22 mouse cellular contexts compared by ENCODE assay signal in the genomic region with DNA sequence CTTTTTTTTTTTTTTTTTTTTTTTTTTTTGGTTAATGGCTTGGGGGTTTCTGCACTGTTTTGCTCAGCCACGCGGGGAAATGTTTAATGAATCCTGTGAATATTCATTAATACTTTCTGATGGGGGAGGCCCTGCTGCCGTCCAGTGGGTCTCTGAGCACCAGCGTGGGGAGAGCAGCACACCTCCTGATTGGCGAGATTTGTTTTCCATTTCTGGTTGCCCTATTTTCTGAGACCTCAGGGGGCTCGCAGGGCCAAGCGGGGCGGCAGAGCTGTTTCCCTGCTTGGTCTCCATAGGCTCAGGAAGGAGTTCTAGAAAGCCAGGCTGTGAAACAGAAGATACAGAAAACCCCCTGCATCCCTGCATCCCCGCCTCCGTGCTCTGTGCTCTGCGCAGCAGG.
DNase-seq lines count a peak whose midpoint lies in the region; ATAC-seq and TF ChIP-seq lines count a peak whose summit lies in the region.
"Had no signal": no experiment of that assay in that cellular context is flagged by ENCODE, and none has a peak within 500 bp of the region (broad histone marks: within the 10 kb centered on the region; RNA-seq: fewer than 3 reads in every experiment).

No protein-coding gene starts in this region.

- H3K27me3 ChIP-seq in hindbrain, embryonic 10.5 days (ENCODE audit: insufficient read depth, poor library complexity, severe bottlenecking), result peaks cover 3% of the 10 kb centered on the region; the same call in 1 of the 2 replicates
- no peaks in the 10 kb centered on the region for H3K27me3 ChIP-seq in hindbrain, embryonic 11.5 days (ENCODE audit: control insufficient read depth, insufficient read depth, low read length)
- H3K27me3 ChIP-seq in CH12.LX (replicated peaks), result no peaks in the 10 kb centered on the region
- H3K27me3 ChIP-seq in hindbrain, embryonic 13.5 days, result peaks cover 3% of the 10 kb centered on the region; the same call in 1 of the 2 replicates
- no peaks in the 10 kb centered on the region for H3K27me3 ChIP-seq in midbrain, embryonic 14.5 days (ENCODE audit: control insufficient read depth, insufficient read depth, low read length)

- no peak for TF ChIP-seq POLR2A in CH12.LX (IDR thresholded peaks at IDR 0.05; ENCODE audit: low read depth, low read length)

- H3K36me3 ChIP-seq in hindbrain, embryonic 10.5 days, result no peaks in the 10 kb centered on the region
- H3K36me3 ChIP-seq in hindbrain, embryonic 11.5 days (ENCODE audit: control insufficient read depth, insufficient read depth, low read length), result no peaks in the 10 kb centered on the region
- H3K36me3 ChIP-seq in CH12.LX (replicated peaks in 1 of 2; ENCODE audit: control insufficient read depth in 1 of 2, insufficient read depth in 1 of 2, low read length in 1 of 2), result peaks cover 0 to 5% of the 10 kb centered on the region in 2 experiments
- no peaks in the 10 kb centered on the region for H3K36me3 ChIP-seq in hindbrain, embryonic 13.5 days
- H3K36me3 ChIP-seq in midbrain, embryonic 14.5 days (ENCODE audit: control insufficient read depth, insufficient read depth, low read length), result no peaks in the 10 kb centered on the region

- H3K9me3 ChIP-seq in hindbrain, embryonic 10.5 days, result peaks cover 9% of the 10 kb centered on the region; the same call in 1 of the 2 replicates
- H3K9me3 ChIP-seq in hindbrain, embryonic 11.5 days (ENCODE audit: control insufficient read depth, low read length), result no peaks in the 10 kb centered on the region
- H3K9me3 ChIP-seq in CH12.LX (replicated peaks; ENCODE audit: low read length), result peaks cover 10% of the 10 kb centered on the region
- no peaks in the 10 kb centered on the region; the same call in 1 of the 2 replicates for H3K9me3 ChIP-seq in hindbrain, embryonic 13.5 days
- peaks cover 3% of the 10 kb centered on the region; the same call in 1 of the 2 replicates for H3K9me3 ChIP-seq in midbrain, embryonic 14.5 days (ENCODE audit: control insufficient read depth, low read length)

- no peak for DNase-seq in hindbrain, embryonic 10.5 days (ENCODE audit: low spot score)
- no peak for DNase-seq in hindbrain, embryonic 11.5 days (ENCODE audit: low spot score)
- no peak for DNase-seq in CH12.LX (ENCODE audit: extremely low read depth)
- peak; percentile 27 for DNase-seq in midbrain, embryonic 14.5 days
- no peak for DNase-seq in thymus, postnatal 36 days
- DNase-seq in spleen, postnatal 4 days (ENCODE audit: low spot score in 2 of 2), result no peak
- DNase-seq in right cerebral cortex, postnatal 10 days (ENCODE audit: low spot score in 2 of 2), result no peak
- DNase-seq: adrenal gland, postnatal 25 days; cerebellum, adult 11-12 months; cerebellum, postnatal 10 days; gastrocnemius, postnatal 25 days; heart, adult 18-20 months; kidney, adult 9 months; kidney, postnatal 14 days; layer of hippocampus, postnatal 36 days; lung, postnatal 10 days; right cerebral cortex, postnatal 25 days; spleen, adult 18-20 months; thymus, postnatal 25 days had no signal

- no peak for TF ChIP-seq EP300 in CH12.LX (IDR thresholded peaks at IDR 0.05; ENCODE audit: low read length)

- H3K9ac ChIP-seq in hindbrain, embryonic 11.5 days (ENCODE audit: low read depth, low read length), result no peak overlapping the region
- no peak overlapping the region for H3K9ac ChIP-seq in CH12.LX (ENCODE audit: insufficient read depth, low read depth)
- H3K9ac ChIP-seq in hindbrain, embryonic 13.5 days, result peak overlapping the region; percentile 49
- no peak overlapping the region for H3K9ac ChIP-seq in midbrain, embryonic 14.5 days (replicated peaks; ENCODE audit: low read length)

- in situ Hi-C loops in CH12.LX (cut with MboI; ENCODE audit: low pct_ligation_motif_present, low pct_unique_long_range_greater_than_20kb, low sequenced_read_pairs), result no loop called here

- peaks cover 5% of the 10 kb centered on the region for H3K4me1 ChIP-seq in hindbrain, embryonic 10.5 days (replicated peaks)
- no peaks in the 10 kb centered on the region; the same call in 1 of the 2 replicates for H3K4me1 ChIP-seq in hindbrain, embryonic 11.5 days (replicated peaks; ENCODE audit: control insufficient read depth, insufficient read depth, low read length)
- peaks cover 8 to 47% of the 10 kb centered on the region in 2 experiments for H3K4me1 ChIP-seq in CH12.LX (ENCODE audit: control insufficient read depth in 1 of 2, insufficient read depth in 2 of 2)
- H3K4me1 ChIP-seq in hindbrain, embryonic 13.5 days (replicated peaks), result peaks cover 24% of the 10 kb centered on the region
- peaks cover 4% of the 10 kb centered on the region; the same call in 1 of the 2 replicates for H3K4me1 ChIP-seq in midbrain, embryonic 14.5 days (ENCODE audit: control insufficient read depth, insufficient read depth, low read length)

- WGBS in hindbrain, embryonic 10.5 days, result 36% methylated on average over 11 of the region's 11 CpGs
- 37% methylated on average over 11 of the region's 11 CpGs for WGBS in hindbrain, embryonic 11.5 days
- 22% methylated on average over 11 of the region's 11 CpGs for WGBS in hindbrain, embryonic 13.5 days
- WGBS in midbrain, embryonic 14.5 days, result 27% methylated on average over 11 of the region's 11 CpGs

- no peak for TF ChIP-seq CTCF in CH12.LX (conservative IDR thresholded peaks at IDR 0.05 in 1 of 2, IDR thresholded peaks at IDR 0.05 in 1 of 2; ENCODE audit: low read depth in 2 of 2, low read length in 2 of 2)

- dilution Hi-C loops in CH12.LX (cut with MboI; ENCODE audit: extremely low pct_ligation_motif_present, extremely low pct_unique_long_range_greater_than_20kb, low sequenced_read_pairs), result no loop called here

- H3K27ac ChIP-seq in hindbrain, embryonic 10.5 days, result peak overlapping the region; percentile 24; the same call in 1 of the 2 replicates
- no peak overlapping the region for H3K27ac ChIP-seq in hindbrain, embryonic 11.5 days (ENCODE audit: low read depth, low read length)
- H3K27ac ChIP-seq in CH12.LX (ENCODE audit: insufficient read depth, low read depth), result no peak overlapping the region
- peak overlapping the region; percentile 79 for H3K27ac ChIP-seq in hindbrain, embryonic 13.5 days
- H3K27ac ChIP-seq in midbrain, embryonic 14.5 days (replicated peaks; ENCODE audit: low read depth, low read length), result peak overlapping the region; percentile 55
- H3K27ac ChIP-seq: layer of hippocampus, adult 2 months had no signal

- TF ChIP-seq RAD21 in CH12.LX (IDR thresholded peaks at IDR 0.05; ENCODE audit: low read depth, low read length), result no peak

- ATAC-seq in hindbrain, embryonic 11.5 days (ENCODE audit: low FRiP score), result no peak
- ATAC-seq in hindbrain, embryonic 13.5 days (ENCODE audit: low FRiP score), result peak; percentile 49; the same call in 1 of the 2 replicates
- ATAC-seq in midbrain, embryonic 14.5 days (ENCODE audit: low FRiP score, low TSS enrichment), result no peak
- ATAC-seq: inflammation-experienced regulatory T-cells, adult 6 months had no signal

- no peak overlapping the region for H3K4me2 ChIP-seq in hindbrain, embryonic 11.5 days (replicated peaks; ENCODE audit: low read depth, low read length)
- H3K4me2 ChIP-seq in CH12.LX (ENCODE audit: insufficient read depth, low read depth, poor library complexity, severe bottlenecking), result no peak overlapping the region
- no peak overlapping the region for H3K4me2 ChIP-seq in hindbrain, embryonic 13.5 days
- no peak overlapping the region for H3K4me2 ChIP-seq in midbrain, embryonic 14.5 days (ENCODE audit: low read length)

- no peaks in the 10 kb centered on the region for H3K79me2 ChIP-seq in CH12.LX (replicated peaks; ENCODE audit: control insufficient read depth, extremely low read depth, insufficient read depth, poor library complexity, severe bottlenecking)

- no peak overlapping the region for H3K4me3 ChIP-seq in hindbrain, embryonic 10.5 days
- H3K4me3 ChIP-seq in hindbrain, embryonic 11.5 days (ENCODE audit: low read depth, low read length), result no peak overlapping the region
- H3K4me3 ChIP-seq in CH12.LX (replicated peaks in 1 of 3; ENCODE audit: low read depth in 2 of 3, low read length in 2 of 3, poor library complexity in 1 of 3), result no peak overlapping the region
- H3K4me3 ChIP-seq in hindbrain, embryonic 13.5 days, result no peak overlapping the region
- H3K4me3 ChIP-seq in midbrain, embryonic 14.5 days (replicated peaks; ENCODE audit: low read depth, low read length), result no peak overlapping the region
- H3K4me3 ChIP-seq: layer of hippocampus, adult 2 months had no signal

TF ChIP-seq in CH12.LX, 34 proteins besides CTCF, POLR2A, EP300 and RAD21:
- TF ChIP-seq PAX5 (IDR thresholded peaks at IDR 0.05; ENCODE audit: low read length) (no peak), ZNF384 (IDR thresholded peaks at IDR 0.05; ENCODE audit: low read depth, low read length) (peak; percentile 83; the same call in 1 of the 2 replicates), HCFC1 (IDR thresholded peaks at IDR 0.05; ENCODE audit: low read depth, low read length) (no peak), MAZ (IDR thresholded peaks at IDR 0.05; ENCODE audit: low read depth, low read length) (no peak), ETS1 (conservative IDR thresholded peaks at IDR 0.05; ENCODE audit: low read depth, low read length) (no peak)

Comparison
In these comparisons a context has a peak if more than half of its experiments do, and no peak if none do; other contexts are left out.
1. H3K27ac ChIP-seq: peak in hindbrain, embryonic 10.5 days (single experiment), hindbrain, embryonic 13.5 days (single experiment) and midbrain, embryonic 14.5 days (single experiment); none in hindbrain, embryonic 11.5 days (single experiment) and CH12.LX (single experiment).